Mouse (Mus musculus): ENCODE results near the gene Khdrbs1. TPM values are rescaled to one million over a fixed set of nuclear protein-coding genes. Genes with fewer than 3 reads are reported as not detected.

Gene Khdrbs1
- polyA plus RNA-seq, 1 experiment from 2014 or later = 62.2 TPM

DNA sequence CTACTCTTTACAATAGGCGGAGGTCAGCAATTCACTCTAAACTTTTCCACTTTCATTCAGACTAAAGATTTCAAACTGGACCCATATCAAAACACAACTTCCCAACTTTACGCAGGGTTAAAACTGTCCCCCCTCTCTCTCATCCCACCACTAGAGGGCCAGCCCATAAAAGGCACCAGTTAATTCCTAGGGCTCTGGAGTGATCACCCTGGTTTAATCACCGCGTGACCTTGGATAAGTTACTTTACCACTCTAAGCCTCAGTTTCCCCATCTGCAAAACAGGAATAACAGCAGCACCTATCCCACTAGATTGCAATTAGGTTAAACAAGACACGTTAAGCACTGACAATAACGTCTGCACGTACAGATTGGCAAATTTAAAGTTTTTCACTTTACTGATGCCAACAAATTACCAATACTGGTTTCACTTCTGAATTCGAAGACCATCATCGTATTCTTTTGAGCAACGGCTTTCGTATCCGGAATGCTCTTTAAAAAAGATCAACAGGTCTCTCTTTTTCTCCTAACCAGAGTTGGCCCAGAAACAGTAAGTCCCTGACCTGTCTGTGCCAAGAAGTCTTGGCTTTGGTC lies 70.5 kb downstream of the Khdrbs1 start:
- Histone ChIP-seq H3K4me1 (ENCODE audit: control insufficient read depth, insufficient read depth, low read length) (peaks cover 10% of the 10 kb centered on the region), H3K27me3 (replicated peaks; ENCODE audit: control insufficient read depth, insufficient read depth, low read length) (no peaks in the 10 kb centered on the region), H3K4me3 (ENCODE audit: low read length) (peak overlapping the region; percentile 99), H3K9me3 (ENCODE audit: control insufficient read depth, low read length) (no peaks in the 10 kb centered on the region), H3K27ac (ENCODE audit: low read length) (peak overlapping the region; percentile 97), H3K4me2 (ENCODE audit: low read depth, low read length) (peak overlapping the region; percentile 63), H3K9ac (ENCODE audit: low read depth, low read length) (peak overlapping the region; percentile 99), H3K36me3 (ENCODE audit: control insufficient read depth, insufficient read depth, low read length) (no peaks in the 10 kb centered on the region)
- WGBS = 6% methylated on average over 12 of the region's 12 CpGs
- ATAC-seq = peak; percentile 62

DNA sequence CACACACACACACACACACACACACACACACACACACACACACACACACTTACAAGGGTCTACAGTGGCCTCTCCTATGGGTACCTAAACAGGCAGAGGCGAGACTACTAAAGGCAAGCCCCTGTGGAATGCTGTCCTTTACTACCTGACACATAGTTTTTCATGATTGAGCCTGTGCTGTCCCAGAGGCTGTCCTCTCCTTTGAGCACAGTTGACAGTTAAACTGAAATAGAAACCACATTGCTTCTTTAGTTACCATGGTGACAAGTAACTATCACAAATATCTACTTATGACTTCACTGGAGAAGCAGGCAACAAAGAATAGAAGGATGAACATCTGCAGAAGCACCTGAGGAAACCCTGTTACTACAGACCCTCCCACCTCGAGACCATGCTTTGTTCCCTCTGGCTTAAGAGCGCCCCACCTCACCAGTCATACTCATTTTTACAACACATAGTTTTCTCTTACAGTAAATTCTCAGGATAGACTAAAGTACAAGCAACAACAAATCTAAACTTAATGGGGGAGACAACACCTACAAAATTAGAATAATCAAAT lies 79.8 kb downstream of the Khdrbs1 start:
- no peak overlapping the region for H3K4me2 ChIP-seq (ENCODE audit: low read depth, low read length)
- H3K27me3 ChIP-seq (replicated peaks; ENCODE audit: control insufficient read depth, insufficient read depth, low read length) = no peaks in the 10 kb centered on the region
- H3K4me3 ChIP-seq (ENCODE audit: low read length) = no peak overlapping the region
- 78% methylated on average over 3 of the region's 3 CpGs for WGBS
- no peaks in the 10 kb centered on the region; the same call in 1 of the 2 replicates for H3K4me1 ChIP-seq (ENCODE audit: control insufficient read depth, insufficient read depth, low read length)
- H3K27ac ChIP-seq (ENCODE audit: low read length) = no peak overlapping the region
- no peaks in the 10 kb centered on the region for H3K9me3 ChIP-seq (ENCODE audit: control insufficient read depth, low read length)
- H3K36me3 ChIP-seq (ENCODE audit: control insufficient read depth, insufficient read depth, low read length) = peaks cover 8% of the 10 kb centered on the region
- ATAC-seq = no peak
- no peak overlapping the region for H3K9ac ChIP-seq (ENCODE audit: low read depth, low read length)

DNA sequence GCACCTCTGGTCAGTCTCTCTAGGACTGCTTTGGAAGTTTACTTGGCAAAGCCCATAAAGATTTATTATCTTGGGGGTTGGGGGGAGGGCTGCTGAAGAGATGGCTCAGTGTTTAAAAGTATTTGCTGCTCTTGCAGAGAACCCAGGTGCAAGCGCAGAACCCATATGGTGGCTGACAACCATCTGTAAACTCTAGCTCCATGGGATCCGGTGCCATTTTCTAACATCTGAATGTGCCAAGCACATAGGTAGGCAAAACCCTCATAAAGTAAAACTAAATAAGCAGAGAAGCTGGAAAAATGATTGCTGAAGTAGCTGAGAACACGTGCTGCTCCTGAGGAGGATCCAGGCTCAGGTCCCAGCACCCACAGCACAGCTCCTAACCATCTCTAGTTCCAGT lies 80.5 kb downstream of the Khdrbs1 start:
- Histone ChIP-seq H3K4me3 (ENCODE audit: low read length) (no peak overlapping the region), H3K4me2 (ENCODE audit: low read depth, low read length) (no peak overlapping the region), H3K27ac (ENCODE audit: low read length) (no peak overlapping the region), H3K27me3 (replicated peaks; ENCODE audit: control insufficient read depth, insufficient read depth, low read length) (no peaks in the 10 kb centered on the region), H3K9me3 (ENCODE audit: control insufficient read depth, low read length) (no peaks in the 10 kb centered on the region), H3K9ac (ENCODE audit: low read depth, low read length) (no peak overlapping the region), H3K4me1 (ENCODE audit: control insufficient read depth, insufficient read depth, low read length) (no peaks in the 10 kb centered on the region; the same call in 1 of the 2 replicates), H3K36me3 (ENCODE audit: control insufficient read depth, insufficient read depth, low read length) (peaks cover 8% of the 10 kb centered on the region)
- 54% methylated on average over 3 of the region's 3 CpGs for WGBS
- no peak for ATAC-seq

DNA sequence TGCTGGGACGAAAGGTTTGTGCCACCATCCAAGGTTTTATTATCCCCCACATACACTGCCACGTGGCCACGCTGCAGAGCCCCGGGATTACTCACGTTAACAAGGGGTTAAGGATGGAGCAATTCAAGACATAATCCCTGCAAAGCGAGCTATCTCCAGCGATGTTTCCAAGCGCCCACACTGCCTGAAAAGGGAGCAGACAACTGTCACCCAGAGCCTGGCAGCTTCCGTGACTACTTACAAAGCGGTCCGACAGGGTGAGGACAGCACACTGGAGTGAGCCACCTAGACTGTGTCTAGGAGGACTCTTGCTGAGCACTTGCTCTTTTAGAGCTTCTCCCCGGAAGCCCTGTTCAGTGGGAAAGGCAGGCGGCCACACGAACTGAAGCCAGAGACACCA lies 87.3 kb downstream of the Khdrbs1 start:
- WGBS = 87% methylated on average over 14 of the region's 14 CpGs
- Histone ChIP-seq H3K9me3 (ENCODE audit: control insufficient read depth, low read length) (no peaks in the 10 kb centered on the region), H3K27me3 (replicated peaks; ENCODE audit: control insufficient read depth, insufficient read depth, low read length) (no peaks in the 10 kb centered on the region), H3K4me2 (ENCODE audit: low read depth, low read length) (no peak overlapping the region), H3K27ac (ENCODE audit: low read length) (no peak overlapping the region), H3K4me3 (ENCODE audit: low read length) (no peak overlapping the region), H3K9ac (ENCODE audit: low read depth, low read length) (no peak overlapping the region), H3K36me3 (ENCODE audit: control insufficient read depth, insufficient read depth, low read length) (peaks cover 14% of the 10 kb centered on the region), H3K4me1 (ENCODE audit: control insufficient read depth, insufficient read depth, low read length) (no peaks in the 10 kb centered on the region)
- ATAC-seq = no peak

Small RNA genes lying within 50 kb of the gene (microRNA-seq; reads per million reads assigned to microRNA genes)
- gene Gm28017 (not detected), gene Mir7016 (not detected)

Other genes with a start within 250 kb of the Khdrbs1 start
- gene Marcksl1, start 228.7 kb downstream of the Khdrbs1 start, polyA plus RNA-seq (2015; fragmentation: Nextera tagmentation; extraction: Ambion mirVana) = 289 and 312 TPM in 2 replicates
- 196 and 207 TPM in 2 replicates for gene Hdac1, start 199.6 kb downstream of the Khdrbs1 start, polyA plus RNA-seq (2015; fragmentation: Nextera tagmentation; extraction: Ambion mirVana)
- gene Lck, start 168.7 kb downstream of the Khdrbs1 start, polyA plus RNA-seq (2015; fragmentation: Nextera tagmentation; extraction: Ambion mirVana) = 6.1 and 7.9 TPM in 2 replicates
- 2.3 and 2.4 TPM in 2 replicates for gene Fam167b, start 163.8 kb downstream of the Khdrbs1 start, polyA plus RNA-seq (2015; fragmentation: Nextera tagmentation; extraction: Ambion mirVana)
- gene Eif3i, start 141.7 kb downstream of the Khdrbs1 start, polyA plus RNA-seq (2015; fragmentation: Nextera tagmentation; extraction: Ambion mirVana) = 255 and 274 TPM in 2 replicates
- gene Tmem234, start 141.6 kb downstream of the Khdrbs1 start, polyA plus RNA-seq (2015; fragmentation: Nextera tagmentation; extraction: Ambion mirVana) = 180 and 186 TPM in 2 replicates
- gene Dcdc2b, start 128.0 kb downstream of the Khdrbs1 start, polyA plus RNA-seq (2015; fragmentation: Nextera tagmentation; extraction: Ambion mirVana) = 1.6 and 1.7 TPM in 2 replicates
- gene Iqcc, start 123.2 kb downstream of the Khdrbs1 start, polyA plus RNA-seq (2015; fragmentation: Nextera tagmentation; extraction: Ambion mirVana) = 24.3 and 31.2 TPM in 2 replicates
- gene Ccdc28b, start 118.4 kb downstream of the Khdrbs1 start, polyA plus RNA-seq (2015; fragmentation: Nextera tagmentation; extraction: Ambion mirVana) = 42.7 and 44.6 TPM in 2 replicates
- 54.9 and 55.7 TPM in 2 replicates for gene Txlna, start 101.2 kb downstream of the Khdrbs1 start, polyA plus RNA-seq (2015; fragmentation: Nextera tagmentation; extraction: Ambion mirVana)
- 14.4 and 15.2 TPM in 2 replicates for gene Kpna6, start 69.5 kb downstream of the Khdrbs1 start, polyA plus RNA-seq (2015; fragmentation: Nextera tagmentation; extraction: Ambion mirVana)
- 9.2 and 10.6 TPM in 2 replicates for gene Tmem39b, start 45.5 kb downstream of the Khdrbs1 start, polyA plus RNA-seq (2015; fragmentation: Nextera tagmentation; extraction: Ambion mirVana)
- gene Ptp4a2, start 68.9 kb upstream of the Khdrbs1 start, polyA plus RNA-seq (2015; fragmentation: Nextera tagmentation; extraction: Ambion mirVana) = 277 and 289 TPM in 2 replicates
- 0.04 TPM in 1 of 2 replicates, not detected in the other for gene Spocd1, start 186.9 kb upstream of the Khdrbs1 start, polyA plus RNA-seq (2015; fragmentation: Nextera tagmentation; extraction: Ambion mirVana)
- 0.99 and 1.0 TPM in 2 replicates for gene Adgrb2, start 242.6 kb upstream of the Khdrbs1 start, polyA plus RNA-seq (2015; fragmentation: Nextera tagmentation; extraction: Ambion mirVana)